Mouse (Mus musculus): ENCODE results near the gene Ttc27.

Gene Ttc27

DNA sequence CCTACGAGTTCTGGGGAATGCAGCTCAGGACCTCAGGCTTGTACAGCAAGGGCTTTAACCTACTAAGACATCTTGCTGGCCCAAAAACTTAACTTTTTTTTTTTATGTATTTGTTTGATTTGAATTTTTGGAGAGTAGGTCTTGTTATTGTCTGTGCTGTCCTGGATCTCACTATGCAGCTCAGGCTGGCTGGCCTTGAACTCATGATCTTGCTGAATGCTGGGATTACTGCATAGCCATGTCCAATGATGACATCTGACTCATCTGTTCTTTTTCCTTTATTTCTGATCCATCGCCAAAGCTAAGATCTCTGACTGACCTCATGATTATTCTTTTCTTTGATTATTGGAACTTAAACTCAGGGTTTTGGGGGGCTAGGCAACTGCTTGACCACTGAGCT is 113.3 kb downstream of the Ttc27 start:
- DNase-seq (ENCODE audit: low read depth): no peak

DNA sequence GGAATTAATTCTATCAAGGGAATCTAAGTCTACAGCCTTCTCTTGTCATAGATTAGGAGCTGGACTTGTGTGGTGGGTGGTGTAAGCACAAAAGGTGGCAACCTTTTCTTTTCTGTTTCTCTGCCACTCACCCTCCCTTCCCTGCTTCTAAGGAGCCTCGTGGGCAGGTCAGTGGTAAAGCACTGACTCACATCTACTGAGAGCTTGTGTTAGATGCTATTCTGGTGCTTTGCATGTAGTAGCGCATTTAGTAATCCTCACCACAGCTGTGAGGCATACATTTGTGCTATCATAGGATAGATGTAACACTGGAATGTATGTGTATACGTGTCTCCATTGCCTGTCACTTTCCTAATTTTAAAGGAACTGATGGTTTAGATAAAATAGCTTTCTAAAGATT is 124.2 kb downstream of the Ttc27 start:
- DNase-seq (ENCODE audit: low read depth): no peak

DNA sequence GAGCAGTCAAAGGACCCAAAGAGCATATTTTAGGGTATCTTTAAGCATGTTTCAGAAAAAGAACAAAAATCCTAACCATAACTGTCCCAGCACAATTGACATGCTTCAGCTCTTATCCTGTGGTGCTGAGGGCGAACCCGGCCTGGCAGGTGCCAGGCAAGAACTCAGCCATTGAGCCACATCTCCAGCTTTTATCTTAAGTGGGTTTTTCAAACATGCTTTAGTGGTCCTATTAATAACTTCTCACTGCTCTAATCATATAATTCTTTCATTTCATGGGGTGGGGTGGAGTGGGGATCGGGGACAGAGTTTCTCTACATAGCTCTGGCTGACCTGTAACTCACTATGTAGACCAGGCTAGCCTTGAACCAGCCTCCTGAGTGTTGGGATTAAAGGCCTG is 125.1 kb downstream of the Ttc27 start:
- no peak for DNase-seq (ENCODE audit: low read depth)

DNA sequence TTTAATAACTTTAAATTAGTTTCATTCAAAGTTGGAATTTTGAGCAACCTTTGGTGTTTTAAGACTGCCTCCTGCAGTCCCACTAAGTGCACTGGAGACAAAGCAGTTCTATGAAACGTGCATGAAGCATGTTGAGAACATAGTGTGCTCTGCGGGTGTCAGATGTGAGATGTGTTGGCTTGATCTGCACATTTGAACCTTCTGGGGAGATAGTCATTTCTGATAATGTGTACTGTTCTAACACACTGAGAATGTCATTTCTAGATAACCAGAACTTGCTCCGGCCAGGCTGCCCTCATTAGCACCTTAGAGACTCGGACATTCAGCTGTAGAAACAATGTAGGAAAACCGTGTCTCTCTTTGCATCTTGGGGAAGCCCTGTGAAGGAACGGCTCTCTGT is 126.0 kb downstream of the Ttc27 start:
- no peak for DNase-seq (ENCODE audit: low read depth)

DNA sequence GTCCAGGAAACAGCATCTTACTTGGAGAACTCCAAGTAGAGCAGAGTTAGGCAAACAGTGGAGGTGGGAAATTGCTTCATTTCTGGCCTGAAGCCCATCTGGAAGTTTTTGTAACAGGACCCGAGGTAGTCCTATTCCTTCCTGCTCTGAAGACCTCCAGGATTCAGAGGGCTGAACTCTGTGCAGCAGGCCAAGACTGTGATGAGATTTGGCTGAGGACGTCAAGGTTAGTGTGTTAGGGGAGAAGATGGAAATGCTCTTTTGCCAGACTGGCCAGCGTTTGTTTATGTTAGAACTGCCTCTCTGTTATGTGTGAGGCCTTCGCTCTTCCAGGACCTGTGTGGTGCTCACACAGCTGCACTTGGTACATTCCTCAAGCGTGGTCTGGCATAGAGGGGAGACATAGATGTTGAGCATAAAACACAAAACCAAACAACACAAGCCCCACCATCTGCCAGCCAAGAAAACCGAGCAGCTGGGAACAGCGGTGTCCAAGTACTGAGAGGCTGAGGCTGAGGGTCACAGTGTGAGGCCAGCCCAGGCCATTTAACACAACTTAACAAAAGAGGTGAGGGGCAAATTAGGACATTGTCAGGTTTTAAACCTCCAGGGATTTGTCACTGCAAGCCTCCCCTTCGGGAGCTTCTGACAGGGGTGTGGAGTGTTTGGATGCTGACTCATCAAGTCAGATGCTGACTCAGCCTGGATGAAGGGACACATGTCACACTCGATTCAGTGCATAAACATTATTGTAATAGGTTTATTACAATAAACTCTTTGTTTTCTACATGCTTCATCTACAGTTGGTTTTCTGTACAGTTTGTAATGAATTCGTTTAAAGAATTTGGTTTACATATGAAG is 128.7 kb downstream of the Ttc27 start:
- no peak for DNase-seq (ENCODE audit: low read depth)

DNA sequence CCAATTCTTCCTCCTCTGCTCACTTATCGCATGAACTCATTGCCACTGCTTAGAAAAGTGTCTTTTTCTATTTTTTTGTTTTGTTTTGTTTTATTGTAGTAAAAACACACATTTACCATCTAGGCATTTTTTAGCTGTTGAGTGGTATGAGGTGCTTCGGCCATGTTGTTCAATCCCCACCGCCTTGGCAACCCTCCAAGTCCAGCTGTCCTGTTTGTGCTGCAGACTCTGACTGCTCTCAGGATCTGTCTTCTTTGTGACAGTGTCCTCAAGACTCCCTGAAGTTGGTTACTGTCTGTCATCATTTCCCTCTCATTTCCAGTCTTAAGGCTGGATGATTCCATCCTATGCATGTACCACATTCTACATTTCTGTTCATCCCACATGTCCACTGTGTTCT is 132.7 kb downstream of the Ttc27 start:
- DNase-seq (ENCODE audit: low read depth): no peak

DNA sequence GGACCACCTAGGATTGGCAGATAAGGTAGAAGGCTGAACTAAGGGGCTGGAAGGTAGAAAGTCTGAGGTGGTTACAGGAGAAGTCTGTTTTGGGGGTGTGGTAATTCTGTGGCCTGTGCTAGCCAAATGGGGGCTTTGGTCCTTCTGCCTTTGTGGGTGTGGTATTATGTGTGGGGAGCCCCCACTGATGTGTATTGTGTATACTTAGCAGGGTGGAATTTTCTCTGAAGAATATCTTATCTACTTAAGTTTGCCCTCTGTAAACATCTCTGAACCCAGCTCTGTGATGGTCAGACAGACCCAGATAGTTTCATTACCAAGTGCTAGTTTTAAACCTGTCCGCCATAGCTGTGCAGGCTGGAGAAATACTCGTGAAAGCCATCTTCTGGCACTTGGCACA is 141.8 kb downstream of the Ttc27 start:
- DNase-seq (ENCODE audit: low read depth): no peak

DNA sequence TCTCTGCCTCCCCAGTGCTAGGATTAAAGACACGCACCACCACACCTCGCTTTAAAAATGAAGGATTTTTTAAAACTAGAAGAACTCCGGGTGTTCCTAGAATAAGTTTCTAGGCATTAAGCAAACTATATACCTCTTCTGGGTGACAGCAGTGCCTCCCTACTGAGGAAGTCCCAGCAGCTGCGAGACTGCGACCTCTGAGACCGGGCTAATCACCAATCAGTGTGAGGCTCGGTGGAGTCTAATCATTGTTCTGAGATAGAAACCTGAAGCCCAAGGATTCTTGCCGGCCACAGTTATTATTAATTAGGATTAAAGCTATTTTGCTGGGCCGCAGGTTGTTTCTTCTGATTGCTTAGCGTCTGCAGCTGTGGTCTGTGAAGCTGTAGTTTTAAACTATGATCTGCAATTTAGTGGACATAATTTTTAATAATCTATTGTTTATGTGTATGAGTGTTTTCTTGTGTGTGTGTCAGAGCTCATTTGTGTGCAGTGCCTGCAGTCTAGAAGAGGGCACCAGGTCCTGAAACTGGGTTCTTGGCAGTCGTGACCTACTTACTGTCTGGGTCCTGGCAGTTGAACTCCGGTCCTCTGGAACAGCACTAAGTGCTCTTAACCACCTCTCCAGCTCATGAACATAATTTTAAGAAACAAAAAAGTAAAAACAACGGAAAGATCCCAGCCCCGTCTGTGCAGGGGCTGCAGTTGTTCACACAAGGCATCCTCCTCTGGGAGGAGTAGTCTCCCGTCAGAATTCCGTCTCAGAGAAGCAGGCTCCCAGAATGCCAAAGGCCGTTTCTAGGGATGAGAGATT is 142.9 kb downstream of the Ttc27 start:
- no peak for DNase-seq (ENCODE audit: low read depth)

DNA sequence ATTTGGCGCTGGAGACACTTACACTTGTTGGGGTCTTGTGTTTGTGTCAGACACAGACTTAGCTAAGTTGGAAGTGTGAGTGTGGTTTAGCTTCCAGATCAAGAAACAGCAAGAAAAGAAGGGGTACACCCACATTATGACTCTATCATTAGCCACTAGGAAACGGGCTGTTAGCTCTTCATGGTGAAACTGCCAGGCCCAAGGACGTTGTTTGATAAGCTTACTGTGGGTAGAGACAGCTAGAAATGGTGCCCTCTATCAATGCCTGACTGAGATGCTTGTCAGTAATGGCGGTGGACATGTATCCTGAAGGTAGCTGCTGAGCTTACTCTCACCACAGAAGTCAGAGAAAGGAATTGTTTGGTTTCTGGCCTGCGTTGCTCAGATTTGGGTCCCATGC is 146.3 kb downstream of the Ttc27 start:
- no peak for DNase-seq (ENCODE audit: low read depth)

DNA sequence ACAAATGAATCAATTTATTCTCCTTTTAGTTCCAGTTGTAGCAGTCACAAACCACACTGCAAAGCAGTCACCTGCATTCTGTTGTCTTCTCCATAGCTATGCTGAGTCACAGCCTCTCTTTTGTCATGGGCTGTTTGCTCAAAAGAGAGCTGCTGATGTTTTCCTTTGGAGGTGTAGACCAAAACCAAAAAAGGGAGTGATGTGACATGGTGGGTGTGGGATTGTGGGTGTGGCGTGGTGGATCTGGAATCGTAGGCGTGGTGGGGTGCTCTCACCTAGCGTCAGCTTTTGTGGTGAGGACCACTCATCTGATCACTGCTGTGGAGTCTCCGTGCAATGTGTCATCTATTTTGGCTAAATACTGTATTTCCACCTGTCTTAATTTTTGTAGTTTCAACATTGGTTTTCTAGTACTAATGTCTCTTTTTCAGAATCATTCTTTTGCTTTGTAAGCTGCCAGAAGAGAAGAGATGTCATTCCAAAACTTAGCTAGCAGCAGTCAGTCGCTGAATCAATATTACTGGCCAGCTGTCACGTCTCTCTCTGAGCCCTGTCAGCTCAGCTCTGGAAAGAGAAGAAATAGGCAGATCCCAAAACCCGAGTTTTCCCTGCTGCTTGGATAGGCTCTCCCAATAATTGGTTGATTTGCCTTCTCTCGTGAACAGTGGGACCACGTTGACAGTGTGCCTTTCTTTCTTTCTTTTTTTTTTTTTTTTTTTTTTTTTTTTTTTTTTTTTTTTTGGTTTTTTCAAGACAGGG is 147.4 kb downstream of the Ttc27 start:
- peak; percentile 3 for DNase-seq (ENCODE audit: low read depth)

DNA sequence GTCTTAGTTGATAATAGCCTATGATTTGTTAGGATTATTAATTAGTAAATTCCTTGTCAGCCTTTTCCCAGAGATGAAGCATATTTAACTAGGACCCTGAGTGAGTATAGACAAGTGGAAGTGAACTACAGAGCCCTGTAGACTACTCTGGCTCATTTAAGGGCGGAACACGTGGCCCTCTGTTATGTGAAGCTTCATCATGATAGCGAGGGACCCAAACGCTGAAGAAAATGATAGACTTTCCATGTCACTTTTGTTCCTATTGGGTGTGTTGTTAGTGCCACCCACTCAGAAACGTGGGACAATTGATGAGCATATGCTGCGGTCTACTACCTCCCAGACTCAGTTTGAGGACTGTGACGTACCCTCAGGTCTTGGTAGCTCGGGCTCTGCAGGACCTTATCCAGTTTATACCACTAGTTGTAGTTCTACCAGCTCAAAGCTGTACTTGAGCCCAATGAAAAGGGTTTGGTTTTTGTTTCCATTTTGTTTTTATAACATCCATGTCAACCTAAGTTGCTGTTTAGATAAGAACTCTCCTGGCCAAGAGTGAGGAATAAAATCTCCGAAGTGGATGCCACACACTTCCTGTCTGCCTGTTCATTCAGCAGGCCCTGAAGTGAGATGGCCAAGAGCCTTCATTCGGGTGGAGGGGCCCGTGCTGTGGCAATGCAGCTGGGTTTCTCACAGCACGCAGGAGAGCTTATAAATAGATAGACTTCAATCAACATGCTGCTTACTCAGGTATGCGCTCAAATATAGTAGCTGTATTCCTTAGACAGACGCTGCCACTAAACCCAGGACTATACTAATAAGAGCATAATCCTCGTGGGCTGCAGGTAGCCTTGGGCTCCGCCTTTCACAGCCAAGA is 148.4 kb downstream of the Ttc27 start:
- DNase-seq (ENCODE audit: low read depth): no peak

DNA sequence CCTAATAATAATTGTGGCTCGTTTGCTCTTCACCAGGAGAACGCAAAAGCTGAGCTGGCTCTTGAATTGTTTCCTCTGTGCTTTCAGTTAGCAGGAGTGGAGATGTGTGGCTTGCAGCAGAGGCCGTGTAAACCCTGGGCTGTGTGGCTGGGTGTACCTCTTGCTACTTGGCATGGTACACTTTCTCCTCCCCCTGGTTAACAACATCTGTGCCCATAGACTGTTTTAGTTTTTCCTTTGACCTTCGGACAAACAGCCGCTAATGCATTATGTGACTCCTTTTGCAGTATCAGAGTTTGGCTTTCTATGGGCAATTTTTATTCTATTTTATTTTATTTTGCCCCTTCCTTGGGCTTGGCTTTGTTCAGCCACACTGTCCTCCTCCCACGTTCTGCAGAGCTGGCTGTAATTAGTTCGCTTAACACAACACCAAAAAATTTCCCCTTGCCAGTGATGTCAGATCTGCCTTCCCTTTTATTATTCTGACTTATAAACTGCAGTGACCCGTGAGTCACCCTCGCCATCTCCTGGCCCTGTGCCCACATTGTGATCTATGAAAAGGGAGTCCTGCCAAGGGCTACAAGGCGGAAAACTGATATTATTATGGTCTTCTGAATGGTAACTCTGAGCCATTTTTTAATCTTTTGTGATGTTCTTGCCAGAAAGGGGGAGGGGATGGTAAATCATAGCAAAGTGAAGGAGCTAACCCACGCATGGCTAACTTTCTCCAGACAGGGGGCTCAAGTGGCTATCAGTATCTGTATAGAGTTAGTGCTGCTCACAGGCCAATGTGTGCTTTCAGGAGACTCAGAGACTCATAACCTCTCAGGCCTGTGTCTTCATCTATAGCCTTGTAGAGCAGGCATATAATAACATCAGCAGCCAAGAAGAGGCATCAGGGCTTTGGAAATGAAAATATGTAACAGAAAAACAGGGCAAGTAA is 149.3 kb downstream of the Ttc27 start:
- no peak for DNase-seq (ENCODE audit: low read depth)

DNA sequence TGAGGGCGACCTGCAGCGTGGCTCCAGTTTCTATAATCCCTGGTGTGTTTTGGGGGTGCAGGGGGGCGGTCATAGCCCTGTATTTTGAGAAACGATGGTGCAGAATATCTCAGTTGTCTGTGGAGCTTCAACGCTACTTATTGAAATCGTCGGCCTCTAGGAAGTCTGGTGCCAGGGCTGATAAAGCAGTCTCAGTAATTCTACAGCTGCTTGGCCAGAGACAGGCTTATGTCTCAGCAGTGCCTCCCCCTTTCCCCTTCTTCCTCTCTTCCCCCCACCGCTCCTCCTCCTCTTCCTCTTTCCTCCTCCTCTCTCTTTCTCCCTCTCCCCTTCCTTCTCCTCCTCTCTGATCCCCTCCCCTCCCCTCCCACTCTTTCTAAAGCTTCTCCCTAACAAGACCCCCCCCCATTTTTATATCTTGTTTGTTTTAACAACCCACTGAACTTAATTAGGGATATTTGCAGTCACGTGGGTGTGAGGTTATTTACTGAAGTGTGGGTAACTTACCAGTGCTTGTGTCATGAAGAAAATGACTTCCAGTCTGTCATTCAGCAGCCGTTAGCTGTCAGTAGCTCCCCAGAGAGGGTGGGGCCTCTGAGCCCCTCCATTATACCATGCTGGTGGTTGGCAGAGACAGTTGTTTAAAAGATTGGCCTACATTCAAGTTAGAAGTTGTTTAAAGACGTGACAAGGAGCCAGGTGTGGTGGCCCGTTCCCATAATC is 150.8 kb downstream of the Ttc27 start:
- DNase-seq (ENCODE audit: low read depth): no peak

DNA sequence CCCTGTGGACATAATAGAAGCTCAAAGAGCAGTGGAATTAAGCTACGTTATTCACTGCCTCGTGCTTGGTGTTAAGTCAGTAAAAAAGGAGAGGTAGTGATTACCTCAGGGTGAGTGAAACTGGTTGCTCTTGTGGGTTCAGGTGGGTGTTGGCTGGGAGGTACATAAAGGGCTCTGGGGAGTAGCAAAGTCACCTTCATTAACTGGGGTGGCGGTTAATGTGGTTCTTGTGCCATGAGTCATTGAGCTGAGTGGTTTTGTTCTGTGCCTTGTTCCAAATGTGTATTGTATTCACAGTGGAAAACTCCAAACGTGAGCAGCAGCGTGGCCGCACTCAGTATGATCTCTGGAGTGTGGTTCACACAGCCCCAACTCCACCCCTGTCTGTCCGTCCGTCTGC is 152.0 kb downstream of the Ttc27 start:
- peak; percentile 31 for DNase-seq (ENCODE audit: low read depth)

DNA sequence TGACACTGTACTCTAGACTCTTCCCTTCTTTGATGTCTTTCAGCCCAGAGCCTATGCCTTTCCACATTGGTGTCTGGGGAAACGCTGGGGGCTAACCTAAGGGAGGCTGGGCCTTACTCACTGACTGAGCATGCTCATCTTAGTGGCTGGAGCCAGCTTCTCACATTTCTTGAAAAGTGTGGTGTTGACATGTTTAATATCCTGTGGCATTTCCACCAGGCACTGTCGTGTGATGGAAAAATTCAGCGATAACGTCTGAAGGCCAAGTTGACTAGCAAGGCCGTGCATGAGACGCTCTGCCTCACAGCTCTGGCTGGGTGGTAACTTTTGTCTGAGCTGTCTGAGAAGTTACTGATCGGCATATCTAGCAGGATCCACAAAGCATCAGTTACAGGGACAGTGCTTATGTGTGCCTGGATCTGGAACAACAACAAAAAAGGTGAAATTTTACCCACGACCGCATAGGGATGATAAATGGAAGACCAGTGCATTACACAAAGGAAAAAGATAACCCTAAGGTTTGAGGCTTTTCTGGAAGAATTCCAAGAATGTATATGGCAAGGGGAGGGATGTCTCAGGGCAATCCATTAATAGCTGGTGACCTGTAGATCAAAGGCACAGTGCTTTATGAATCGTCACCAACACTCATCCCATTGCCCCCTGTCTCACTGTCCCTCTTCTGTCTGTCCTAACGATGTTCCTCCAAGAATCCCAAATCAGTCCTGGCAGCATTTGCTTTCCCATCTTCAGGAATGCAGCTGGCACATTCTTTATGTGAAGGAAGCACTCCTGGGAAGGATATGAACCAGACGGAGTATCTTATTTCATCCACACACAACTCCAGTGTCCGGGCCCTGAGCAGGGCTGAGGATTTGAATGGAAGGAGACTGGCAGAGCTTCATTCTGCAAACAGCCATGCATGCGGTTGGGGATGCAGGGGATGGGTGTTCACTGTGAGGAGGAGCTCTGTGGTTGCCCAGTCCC is 152.9 kb downstream of the Ttc27 start:
- peak; percentile 4 for DNase-seq (ENCODE audit: low read depth)

DNA sequence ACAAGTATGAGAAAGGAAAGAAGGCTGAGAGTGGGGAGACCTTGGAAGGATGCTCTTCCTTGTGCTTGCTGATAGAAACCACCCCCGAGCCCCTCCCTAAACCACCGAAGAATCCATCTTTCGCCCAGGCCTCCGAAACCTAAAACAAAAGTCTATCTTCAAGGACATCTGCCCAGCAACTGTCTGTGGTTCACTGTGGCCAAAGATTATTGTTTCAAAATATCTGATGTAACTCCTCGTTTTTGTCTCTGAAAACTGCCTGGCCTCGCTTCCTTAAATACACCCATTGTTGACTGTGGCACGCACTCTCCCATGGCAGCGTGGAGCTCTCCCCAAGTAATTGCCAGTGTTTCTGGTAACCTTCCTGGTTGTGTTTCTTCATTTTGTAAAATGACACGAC is 155.0 kb downstream of the Ttc27 start:
- no peak for DNase-seq (ENCODE audit: low read depth)

DNA sequence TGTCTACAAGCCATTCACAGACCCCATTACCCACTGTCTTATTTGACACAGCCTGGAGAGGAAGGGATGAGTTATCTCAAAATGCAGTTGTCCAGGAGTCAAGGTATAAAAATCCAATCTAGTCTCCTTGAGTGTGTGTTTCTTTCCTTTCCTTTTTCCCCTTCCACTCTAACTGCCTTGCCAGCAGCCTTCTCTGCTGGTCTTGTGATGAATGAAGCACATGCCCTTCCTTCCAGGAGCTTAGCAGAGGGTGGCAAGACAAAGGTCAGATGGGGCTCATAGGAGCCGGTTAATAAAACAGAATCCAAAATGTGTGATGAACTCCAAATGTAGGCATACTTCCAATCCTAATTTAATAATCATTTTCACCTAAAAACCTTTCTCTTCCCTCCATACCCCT is 156.2 kb downstream of the Ttc27 start:
- no peak for DNase-seq (ENCODE audit: low read depth)

DNA sequence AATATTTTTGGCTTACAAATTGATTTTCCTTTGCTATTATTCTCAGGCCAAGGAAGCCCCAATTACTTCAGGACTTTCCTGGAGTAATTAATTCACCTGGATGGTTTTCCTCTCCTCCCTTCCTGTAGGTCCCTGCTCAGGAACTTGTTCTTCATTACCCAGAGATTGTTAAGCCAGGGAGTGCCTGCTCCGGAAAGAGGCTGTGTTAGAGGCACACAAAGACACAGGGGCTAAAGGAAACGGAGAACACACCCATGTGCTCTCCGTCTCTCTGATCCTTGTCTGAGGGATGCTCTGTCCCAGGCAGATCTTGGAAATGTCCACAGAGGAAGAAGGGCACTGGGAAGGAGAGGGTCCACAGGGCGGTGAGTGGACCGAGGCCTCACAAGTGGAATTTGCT is 158.2 kb downstream of the Ttc27 start:
- DNase-seq (ENCODE audit: low read depth): no peak

DNA sequence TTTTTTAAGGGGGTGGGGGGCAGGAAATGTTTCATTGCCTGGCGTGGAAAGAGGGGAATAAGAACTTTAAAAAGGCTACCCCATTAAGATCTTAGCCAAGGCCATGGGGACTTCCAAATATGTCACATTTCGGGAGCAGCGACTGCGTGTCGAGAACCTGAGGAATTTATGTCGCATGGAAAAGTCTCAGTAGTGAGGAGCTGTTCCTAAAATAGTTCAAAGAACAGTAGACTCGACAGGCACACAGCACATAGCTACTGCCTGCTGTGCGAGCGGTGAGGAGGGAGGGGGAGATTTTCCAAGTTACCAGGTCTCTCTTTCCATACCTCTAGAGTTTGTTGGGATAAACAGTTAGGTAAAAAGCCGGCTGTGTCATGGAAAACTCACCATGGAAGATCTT is 159.4 kb downstream of the Ttc27 start:
- no peak for DNase-seq (ENCODE audit: low read depth)
